Mouse (Mus musculus): ENCODE results near the gene Hic1. TPM values are rescaled to one million over a fixed set of nuclear protein-coding genes. Genes with fewer than 3 reads are reported as not detected.
A peak's percentile ranks its signal among the peaks of the same experiment; 100 is the strongest.

Gene Hic1
- polyA plus RNA-seq, 1 experiment from 2014 or later, result 39.2 TPM

- Histone ChIP-seq H3K4me1 (peaks cover 19% of the 10 kb centered on the region), H3K9ac (no peak overlapping the region), H3K27ac (no peak overlapping the region), H3K4me3 (no peak overlapping the region), H3K9me3 (no peaks in the 10 kb centered on the region), H3K36me3 (peaks cover 14% of the 10 kb centered on the region; the same call in 1 of the 2 replicates), H3K27me3 (no peaks in the 10 kb centered on the region), H3K4me2 (replicated peaks) (no peak overlapping the region)
- WGBS, result 77% methylated on average over 6 of the region's 6 CpGs
- no peak for ATAC-seq (ENCODE audit: insufficient number of reproducible peaks, insufficient read depth, low FRiP score, low TSS enrichment)
These were observed 15.2 kb downstream of the Hic1 start for GRCm38 (mm10) chr11:75154053-75154585.

GRCm38 (mm10) chr11:75152603-75153557, 16.4 kb downstream of the Hic1 start:
- WGBS, result 75% methylated on average over 18 of the region's 18 CpGs
- Histone ChIP-seq H3K4me1 (peaks cover 30% of the 10 kb centered on the region), H3K27me3 (no peaks in the 10 kb centered on the region), H3K9me3 (no peaks in the 10 kb centered on the region), H3K27ac (0 out of 2 replicates have a peak overlapping the region, but pooled peaks have one; percentile 1), H3K4me2 (replicated peaks) (no peak overlapping the region), H3K4me3 (no peak overlapping the region), H3K36me3 (peaks cover 19% of the 10 kb centered on the region; the same call in 1 of the 2 replicates), H3K9ac (no peak overlapping the region)
- no peak for ATAC-seq (ENCODE audit: insufficient number of reproducible peaks, insufficient read depth, low FRiP score, low TSS enrichment)

GRCm38 (mm10) chr11:75150346-75150745, 19.0 kb downstream of the Hic1 start:
- no peaks in the 10 kb centered on the region for H3K27me3 ChIP-seq
- peaks cover 24% of the 10 kb centered on the region; the same call in 1 of the 2 replicates for H3K36me3 ChIP-seq
- peaks cover 30% of the 10 kb centered on the region for H3K4me1 ChIP-seq
- H3K4me2 ChIP-seq (replicated peaks), result no peak overlapping the region
- H3K27ac ChIP-seq, result no peak overlapping the region
- ATAC-seq (ENCODE audit: insufficient number of reproducible peaks, insufficient read depth, low FRiP score, low TSS enrichment), result no peak
- H3K4me3 ChIP-seq, result no peak overlapping the region
- no peaks in the 10 kb centered on the region for H3K9me3 ChIP-seq
- no peak overlapping the region for H3K9ac ChIP-seq
- WGBS, result 79% methylated on average over 1 of the region's 1 CpGs

GRCm38 (mm10) chr11:75148332-75149035, 20.8 kb downstream of the Hic1 start:
- Histone ChIP-seq H3K27ac (peak overlapping the region; percentile 92), H3K36me3 (peaks cover 25% of the 10 kb centered on the region), H3K4me1 (peaks cover 31% of the 10 kb centered on the region), H3K4me3 (no peak overlapping the region), H3K27me3 (no peaks in the 10 kb centered on the region), H3K4me2 (replicated peaks) (no peak overlapping the region), H3K9me3 (no peaks in the 10 kb centered on the region), H3K9ac (no peak overlapping the region)
- 83% methylated on average over 9 of the region's 11 CpGs for WGBS
- no peak for ATAC-seq (ENCODE audit: insufficient number of reproducible peaks, insufficient read depth, low FRiP score, low TSS enrichment)

- no peaks in the 10 kb centered on the region for H3K27me3 ChIP-seq
- peaks cover 30% of the 10 kb centered on the region for H3K36me3 ChIP-seq
- H3K4me1 ChIP-seq, result peaks cover 34% of the 10 kb centered on the region
- peak; percentile 57 for ATAC-seq (ENCODE audit: insufficient number of reproducible peaks, insufficient read depth, low FRiP score, low TSS enrichment)
- WGBS, result 29% methylated on average over 3 of the region's 3 CpGs
- H3K4me2 ChIP-seq (replicated peaks), result no peak overlapping the region; the same call in 1 of the 2 replicates
- H3K27ac ChIP-seq, result peak overlapping the region; percentile 92
- H3K9ac ChIP-seq, result no peak overlapping the region
- H3K4me3 ChIP-seq, result no peak overlapping the region
- H3K9me3 ChIP-seq, result no peaks in the 10 kb centered on the region
These were observed 21.5 kb downstream of the Hic1 start for GRCm38 (mm10) chr11:75147846-75148168.

- ATAC-seq (ENCODE audit: insufficient number of reproducible peaks, insufficient read depth, low FRiP score, low TSS enrichment), result peak; percentile 86
- WGBS, result 16% methylated on average over 11 of the region's 11 CpGs
These were observed 22.0 kb downstream of the Hic1 start for GRCm38 (mm10) chr11:75147106-75147845.

GRCm38 (mm10) chr11:75145841-75146240, 23.5 kb downstream of the Hic1 start:
- Histone ChIP-seq H3K27me3 (no peaks in the 10 kb centered on the region), H3K4me2 (replicated peaks) (no peak overlapping the region), H3K4me3 (no peak overlapping the region), H3K9me3 (no peaks in the 10 kb centered on the region), H3K4me1 (peaks cover 54% of the 10 kb centered on the region), H3K9ac (no peak overlapping the region), H3K27ac (no peak overlapping the region), H3K36me3 (peaks cover 31% of the 10 kb centered on the region)
- no peak for ATAC-seq (ENCODE audit: insufficient number of reproducible peaks, insufficient read depth, low FRiP score, low TSS enrichment)
- WGBS, result 78% methylated on average over 2 of the region's 2 CpGs

More at GRCm38 (mm10) chr11:75147106-75147845, 22.0 kb downstream of the Hic1 start:
- peak overlapping the region; percentile 17; the same call in 1 of the 2 replicates for H3K4me2 ChIP-seq (replicated peaks)
- peaks cover 39% of the 10 kb centered on the region for H3K4me1 ChIP-seq
- no peaks in the 10 kb centered on the region for H3K9me3 ChIP-seq
- no peaks in the 10 kb centered on the region for H3K27me3 ChIP-seq
- no peak overlapping the region for H3K9ac ChIP-seq
- H3K36me3 ChIP-seq, result peaks cover 31% of the 10 kb centered on the region
- H3K4me3 ChIP-seq, result no peak overlapping the region
- H3K27ac ChIP-seq, result peak overlapping the region; percentile 92

GRCm38 (mm10) chr11:75142749-75143148, 26.6 kb downstream of the Hic1 start:
- no peak overlapping the region for H3K4me2 ChIP-seq (replicated peaks)
- peaks cover 18% of the 10 kb centered on the region for H3K36me3 ChIP-seq
- 72% methylated on average over 4 of the region's 4 CpGs for WGBS
- H3K4me1 ChIP-seq, result peaks cover 67% of the 10 kb centered on the region
- no peak overlapping the region for H3K9ac ChIP-seq
- ATAC-seq (ENCODE audit: insufficient number of reproducible peaks, insufficient read depth, low FRiP score, low TSS enrichment), result no peak
- H3K4me3 ChIP-seq, result no peak overlapping the region
- peak overlapping the region; percentile 81 for H3K27ac ChIP-seq
- H3K27me3 ChIP-seq, result no peaks in the 10 kb centered on the region
- no peaks in the 10 kb centered on the region for H3K9me3 ChIP-seq

GRCm38 (mm10) chr11:75141913-75142312, 27.4 kb downstream of the Hic1 start:
- no peak overlapping the region for H3K9ac ChIP-seq
- peaks cover 61% of the 10 kb centered on the region for H3K4me1 ChIP-seq
- H3K27me3 ChIP-seq, result no peaks in the 10 kb centered on the region
- no peaks in the 10 kb centered on the region for H3K9me3 ChIP-seq
- H3K36me3 ChIP-seq, result peaks cover 18% of the 10 kb centered on the region
- no peak; the same call in 1 of the 2 replicates for ATAC-seq (ENCODE audit: insufficient number of reproducible peaks, insufficient read depth, low FRiP score, low TSS enrichment)
- no peak overlapping the region for H3K4me2 ChIP-seq (replicated peaks)
- WGBS, result 13% methylated on average over 1 of the region's 1 CpGs
- H3K4me3 ChIP-seq, result no peak overlapping the region
- H3K27ac ChIP-seq, result peak overlapping the region; percentile 81

- no peak for ATAC-seq (ENCODE audit: insufficient number of reproducible peaks, insufficient read depth, low FRiP score, low TSS enrichment)
- Histone ChIP-seq H3K4me2 (replicated peaks) (no peak overlapping the region), H3K9me3 (no peaks in the 10 kb centered on the region), H3K4me3 (no peak overlapping the region), H3K27me3 (no peaks in the 10 kb centered on the region), H3K9ac (no peak overlapping the region), H3K27ac (peak overlapping the region; percentile 81), H3K4me1 (peaks cover 62% of the 10 kb centered on the region), H3K36me3 (peaks cover 18% of the 10 kb centered on the region)
- WGBS, result 55% methylated on average over 3 of the region's 3 CpGs
These were observed 28.3 kb downstream of the Hic1 start for GRCm38 (mm10) chr11:75141038-75141437.

- Histone ChIP-seq H3K27ac (peak overlapping the region; percentile 81), H3K9ac (no peak overlapping the region), H3K9me3 (no peaks in the 10 kb centered on the region), H3K4me2 (replicated peaks) (no peak overlapping the region), H3K4me3 (no peak overlapping the region), H3K27me3 (no peaks in the 10 kb centered on the region), H3K36me3 (peaks cover 14% of the 10 kb centered on the region), H3K4me1 (peaks cover 59% of the 10 kb centered on the region)
- 46% methylated on average over 5 of the region's 5 CpGs for WGBS
- ATAC-seq (ENCODE audit: insufficient number of reproducible peaks, insufficient read depth, low FRiP score, low TSS enrichment), result no peak
These were observed 28.9 kb downstream of the Hic1 start for GRCm38 (mm10) chr11:75140431-75140830.

All from embryonic facial prominence, embryonic 12.5 days (tissue).